Mouse (Mus musculus): ENCODE results near the gene Ube2d2b. TPM values are rescaled to one million over a fixed set of nuclear protein-coding genes. Genes with fewer than 3 reads are reported as not detected.

Ube2d2b gene
- polyA plus RNA-seq (2012; fragmentation: generic; extraction: Trizol) = not detected

GRCm38 (mm10) chr5:107829998-107830560 is at the start of gene Ube2d2b:
Gene Ube2d2b (plus strand): TSS chr5:107830099.

DNA sequence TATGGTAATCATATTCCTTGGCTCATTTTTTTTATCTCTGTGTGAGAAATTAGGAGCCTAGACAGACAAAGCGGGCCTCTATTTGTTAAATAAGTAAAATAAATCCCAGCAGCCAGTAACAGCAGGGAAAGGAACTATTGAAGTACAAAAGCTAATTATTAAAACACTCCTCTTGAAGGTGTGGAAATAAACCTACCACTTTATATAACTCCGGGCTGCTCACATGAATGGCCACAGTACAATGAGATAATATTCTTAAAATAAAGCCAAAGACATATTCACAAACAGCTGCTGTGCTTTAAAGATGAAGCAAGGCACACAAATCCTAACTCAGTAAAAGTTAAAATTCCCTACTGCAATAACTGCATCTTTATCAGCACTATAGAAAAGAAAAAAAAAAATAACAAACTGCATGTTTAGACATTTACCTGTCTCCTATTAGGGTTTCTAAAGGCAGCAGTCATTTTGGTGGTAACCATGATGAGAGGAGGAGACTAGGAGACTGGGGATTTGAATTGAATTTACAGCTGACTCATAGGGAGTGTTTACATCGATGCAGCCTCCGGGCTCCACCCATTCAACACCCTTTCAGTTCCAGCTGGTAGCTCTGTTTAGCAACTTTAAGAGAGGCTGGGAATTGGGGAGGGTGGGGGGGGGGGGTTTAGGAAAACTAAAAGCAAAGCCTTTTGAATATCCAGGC is 44.8 kb downstream of the Ube2d2b start, which contains the start of gene Evi5:
TSS of gene Evi5 (minus strand) at position 547 of the 700 bp plus-strand sequence.

Other genes with a start within 250 kb of the Ube2d2b start
- 1 to 10 TPM; 1.3 to 8.3 TPM for gene Rpap2, start 232.7 kb upstream of the Ube2d2b start, polyA plus RNA-seq (2012; fragmentation: generic; extraction: Trizol)
- gene Glmn, start 232.2 kb upstream of the Ube2d2b start, polyA plus RNA-seq (2012; fragmentation: generic; extraction: Trizol) = 1 to 10 TPM in 1 of 2 experiments, under 1 TPM in 1; 0.43 to 2.1 TPM
- under 1 TPM in 1 of 2 experiments, not detected in 1; 0.05 TPM for gene Gfi1, start 104.1 kb upstream of the Ube2d2b start, polyA plus RNA-seq (2012; fragmentation: generic; extraction: Trizol)
- 1 to 10 TPM; 1.0 to 6.1 TPM for gene Evi5, start 45.0 kb downstream of the Ube2d2b start, polyA plus RNA-seq (2012; fragmentation: generic; extraction: Trizol)
- 10 to 100 TPM; 55.2 to 76.5 TPM for gene Rpl5, start 70.4 kb downstream of the Ube2d2b start, polyA plus RNA-seq (2012; fragmentation: generic; extraction: Trizol)
- 1 to 10 TPM in 1 of 2 experiments, under 1 TPM in 1; 0.75 to 5.2 TPM for gene Fam69a, start 157.0 kb downstream of the Ube2d2b start, polyA plus RNA-seq (2012; fragmentation: generic; extraction: Trizol)
- 1 to 10 TPM; 1.5 to 3.1 TPM for gene Mtf2, start 235.6 kb downstream of the Ube2d2b start, polyA plus RNA-seq (2012; fragmentation: generic; extraction: Trizol)

All from C3H10T1/2 (cell line).